Mouse (Mus musculus) ES-E14 (cell line): Measurements from ENCODE around the gene Sctr.

ENCODE experiments used
- CHD2 ChIP-seq: IDR thresholded peaks from 2 replicates; pipeline ENCODE4 v1.6.1; 2014; ENCODE audit warnings: mild to moderate bottlenecking, low read depth, low read length, inconsistent platforms
- HCFC1 ChIP-seq: IDR thresholded peaks from 2 replicates; pipeline ENCODE4 v1.6.1; 2012; ENCODE audit warnings: low read length, inconsistent platforms, borderline replicate concordance; ENCODE audit not compliant: insufficient read depth
- ZNF384 ChIP-seq: IDR thresholded peaks from 2 replicates; pipeline ENCODE4 v1.6.1; 2012; ENCODE audit warnings: low read depth, low read length, inconsistent platforms

GRCm38 (mm10) chr1:120111766-120112165, 105.1 kb downstream of the Sctr start:
- TF ChIP-seq CHD2 (no peak), ZNF384 (no peak), HCFC1 (no peak)
